Mouse (Mus musculus) kidney, embryonic 14.5 days (tissue): ENCODE data around the gene Des. TPM values are rescaled to one million over a fixed set of nuclear protein-coding genes. Genes with fewer than 3 reads are reported as not detected.

Experiments
- ATAC-seq: fragments of 200-750 bp; cut with Nextera tagmentation; 2 replicates; pipeline ENCODE4 v1.8.0; 2017; ENCODE audit warnings: moderate number of reproducible peaks, mild to moderate bottlenecking, moderate TSS enrichment, moderate library complexity; ENCODE audit not compliant: low FRiP score, low TSS enrichment
- H3K27ac ChIP-seq: fragments of 300-500 bp; sonication (generic); 2 replicates; pipeline ENCODE4 v1.5.1; 2014; ENCODE audit warnings: low read depth, mild to moderate bottlenecking, low read length, moderate library complexity, mixed read lengths
- H3K27me3 ChIP-seq: fragments of 300-500 bp; sonication (generic); 2 replicates; pipeline ENCODE4 v1.6.1; 2014; ENCODE audit warnings: mild to moderate bottlenecking, low read length; ENCODE audit not compliant: control insufficient read depth, insufficient read depth
- H3K36me3 ChIP-seq: fragments of 300-500 bp; sonication (generic); 2 replicates; pipeline ENCODE4 v1.6.1; 2014; ENCODE audit warnings: low read length, mixed read lengths; ENCODE audit not compliant: control insufficient read depth, insufficient read depth
- H3K4me1 ChIP-seq: fragments of 300-500 bp; sonication (generic); 2 replicates; pipeline ENCODE4 v1.6.1; 2014; ENCODE audit warnings: low read length, mixed read lengths; ENCODE audit not compliant: control insufficient read depth, insufficient read depth
- H3K4me2 ChIP-seq: fragments of 300-500 bp; sonication (generic); replicated peaks from 2 replicates; pipeline ENCODE4 v1.6.1; 2014; ENCODE audit warnings: low read depth, mild to moderate bottlenecking, low read length
- H3K4me3 ChIP-seq: fragments of 300-500 bp; sonication (generic); 2 replicates; pipeline ENCODE4 v1.5.1; 2014; ENCODE audit warnings: mild to moderate bottlenecking, low read length
- H3K9ac ChIP-seq: fragments of 300-500 bp; sonication (generic); 2 replicates; pipeline ENCODE4 v1.6.1; 2014; ENCODE audit warnings: low read depth, mild to moderate bottlenecking, low read length, moderate library complexity
- H3K9me3 ChIP-seq: fragments of 300-500 bp; sonication (generic); 2 replicates; pipeline ENCODE4 v1.6.1; 2016; ENCODE audit warnings: low read length; ENCODE audit not compliant: control insufficient read depth
- WGBS: fragments of 180-500 bp; shearing (Covaris S2); extraction: QIAGEN DNeasy Blood & Tissue Kit; methylation state at CpG from one replicate; pipeline ENCODE4 v1.1.7; 2014; 5-methylcytosine and 5-hydroxymethylcytosine counted together
- polyA plus RNA-seq: library from polyadenylated mRNA; unstranded; fragments of >200 nt; fragmentation: Nextera tagmentation; extraction: Ambion mirVana; gene quantifications from 2 replicates; pipeline ENCODE4 v1.2.1, GENCODE M21; 2014

Gene Des
- polyA plus RNA-seq: 41.5 and 51.6 TPM in 2 replicates

DNA sequence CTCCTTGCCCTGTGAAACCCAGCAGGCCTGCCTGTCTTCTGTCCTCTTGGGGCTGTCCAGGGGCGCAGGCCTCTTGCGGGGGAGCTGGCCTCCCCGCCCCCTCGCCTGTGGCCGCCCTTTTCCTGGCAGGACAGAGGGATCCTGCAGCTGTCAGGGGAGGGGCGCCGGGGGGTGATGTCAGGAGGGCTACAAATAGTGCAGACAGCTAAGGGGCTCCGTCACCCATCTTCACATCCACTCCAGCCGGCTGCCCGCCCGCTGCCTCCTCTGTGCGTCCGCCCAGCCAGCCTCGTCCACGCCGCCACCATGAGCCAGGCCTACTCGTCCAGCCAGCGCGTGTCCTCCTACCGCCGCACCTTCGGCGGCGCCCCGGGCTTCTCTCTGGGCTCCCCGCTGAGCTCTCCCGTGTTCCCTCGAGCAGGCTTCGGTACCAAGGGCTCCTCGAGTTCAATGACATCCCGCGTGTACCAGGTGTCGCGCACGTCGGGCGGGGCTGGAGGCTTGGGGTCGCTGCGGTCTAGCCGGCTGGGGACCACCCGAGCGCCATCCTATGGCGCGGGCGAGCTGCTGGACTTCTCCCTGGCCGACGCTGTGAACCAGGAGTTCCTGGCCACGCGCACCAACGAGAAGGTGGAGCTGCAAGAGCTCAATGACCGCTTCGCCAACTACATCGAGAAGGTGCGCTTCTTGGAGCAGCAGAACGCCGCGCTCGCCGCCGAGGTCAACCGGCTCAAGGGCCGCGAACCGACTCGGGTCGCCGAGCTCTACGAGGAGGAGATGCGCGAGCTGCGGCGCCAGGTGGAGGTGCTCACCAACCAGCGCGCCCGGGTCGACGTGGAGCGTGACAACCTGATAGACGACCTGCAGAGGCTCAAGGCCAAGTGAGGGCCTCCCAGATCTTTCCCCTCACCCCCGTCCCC, at the start of gene Des:
Gene Des, plus strand, starts transcription at position 218 of the 920 bp plus-strand sequence.
- Histone ChIP-seq H3K4me2 (peak within 1 kb of the TSS; percentile 59), H3K27me3 (peaks cover 5% of the 10 kb centered on the region; the same call in 1 of the 2 replicates), H3K27ac (peak within 1 kb of the TSS; percentile 32; the same call in 1 of the 2 replicates), H3K4me3 (peak within 1 kb of the TSS; percentile 39), H3K4me1 (peaks cover 22% of the 10 kb centered on the region), H3K9me3 (no peaks in the 10 kb centered on the region), H3K9ac (peak within 1 kb of the TSS; percentile 55), H3K36me3 (no peaks in the 10 kb centered on the region)
- ATAC-seq: peak; percentile 83
- 1% methylated on average over 80 of the region's 80 CpGs for WGBS

DNA sequence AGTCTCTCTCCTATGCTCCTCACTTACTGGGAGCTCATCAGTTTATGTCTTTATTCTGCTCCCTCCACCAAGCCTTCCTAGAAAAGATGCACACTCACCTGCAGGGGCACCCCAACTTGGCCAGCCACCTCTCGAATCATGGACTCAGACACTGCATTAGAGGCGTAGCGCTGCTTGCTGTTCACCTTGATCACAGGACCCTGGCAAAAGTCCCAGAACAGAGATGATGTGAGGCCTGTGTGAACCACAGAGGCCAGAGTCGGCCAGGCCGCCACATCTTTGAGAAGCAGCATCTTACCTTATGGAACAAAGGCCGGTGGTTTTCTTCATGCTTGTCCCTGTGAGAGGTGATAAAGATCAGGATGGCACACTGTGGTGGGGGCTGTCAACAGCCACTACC, 48.4 kb upstream of the Des start:
- WGBS: 97% methylated on average over 6 of the region's 6 CpGs
- no peak overlapping the region for H3K9ac ChIP-seq
- no peak for ATAC-seq
- no peak overlapping the region for H3K4me2 ChIP-seq
- H3K27me3 ChIP-seq: no peaks in the 10 kb centered on the region
- H3K27ac ChIP-seq: no peak overlapping the region
- peaks cover 75% of the 10 kb centered on the region for H3K36me3 ChIP-seq
- no peaks in the 10 kb centered on the region for H3K9me3 ChIP-seq
- no peak overlapping the region for H3K4me3 ChIP-seq
- peaks cover 7% of the 10 kb centered on the region; the same call in 1 of the 2 replicates for H3K4me1 ChIP-seq

- Histone ChIP-seq H3K27ac (no peak overlapping the region), H3K4me1 (peaks cover 7% of the 10 kb centered on the region; the same call in 1 of the 2 replicates), H3K9ac (no peak overlapping the region), H3K4me3 (no peak overlapping the region), H3K9me3 (no peaks in the 10 kb centered on the region), H3K4me2 (no peak overlapping the region), H3K36me3 (peaks cover 51% of the 10 kb centered on the region), H3K27me3 (no peaks in the 10 kb centered on the region)
- WGBS: 86% methylated on average over 6 of the region's 6 CpGs
- ATAC-seq: no peak
Measured at GRCm38 (mm10) chr1:75315011-75315410, 45.1 kb upstream of the Des start.

DNA sequence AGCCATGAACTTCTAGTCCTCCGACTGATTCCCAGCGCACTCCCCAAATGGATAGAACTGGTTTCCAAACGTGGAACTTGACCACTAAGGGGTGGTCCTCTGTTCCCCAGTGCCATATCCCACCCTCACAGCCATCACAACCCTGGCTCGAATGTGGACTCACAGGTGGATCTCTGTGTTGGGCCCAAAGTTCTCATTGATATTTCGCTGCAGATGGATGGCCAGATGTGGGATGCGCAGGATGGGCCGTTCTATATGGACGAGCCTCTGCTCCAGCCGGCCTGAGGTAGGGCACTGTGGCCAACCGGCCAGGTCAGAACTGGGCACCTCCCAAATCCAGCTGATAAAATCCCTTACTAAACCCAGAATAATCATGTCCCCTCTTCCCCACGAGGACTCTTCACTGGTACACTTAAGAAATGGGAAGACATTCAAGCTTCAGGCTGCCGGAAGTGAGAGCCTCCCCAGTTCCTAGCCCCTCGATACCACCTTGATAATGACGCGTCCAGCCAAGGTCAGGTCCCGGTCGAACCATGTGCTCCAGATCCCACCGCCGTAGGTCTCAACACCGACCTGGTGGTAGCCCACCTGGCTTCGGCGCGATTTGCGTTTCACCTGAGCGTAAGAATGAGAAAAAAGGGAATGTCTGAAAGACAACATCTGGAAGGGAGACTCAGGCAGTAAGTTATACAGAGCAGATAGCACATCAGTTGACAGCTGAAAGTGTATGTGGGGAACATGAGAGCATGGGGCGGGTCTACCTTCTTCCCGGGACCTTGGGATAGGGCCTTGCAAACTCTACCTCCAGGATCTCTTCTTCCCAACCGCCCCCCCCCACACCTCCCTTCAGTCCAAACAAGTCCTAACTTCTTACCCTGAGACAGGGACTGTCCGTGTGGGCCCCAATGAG, 44.4 kb upstream of the Des start:
- Histone ChIP-seq H3K4me2 (peak overlapping the region; percentile 85), H3K27me3 (no peaks in the 10 kb centered on the region), H3K27ac (no peak overlapping the region; the same call in 1 of the 2 replicates), H3K36me3 (peaks cover 45% of the 10 kb centered on the region), H3K9me3 (no peaks in the 10 kb centered on the region), H3K4me1 (peaks cover 7% of the 10 kb centered on the region; the same call in 1 of the 2 replicates), H3K9ac (peak overlapping the region; percentile 73; the same call in 1 of the 2 replicates), H3K4me3 (peak overlapping the region; percentile 57)
- ATAC-seq: no peak
- WGBS: 80% methylated on average over 29 of the region's 29 CpGs

- no peaks in the 10 kb centered on the region for H3K9me3 ChIP-seq
- no peaks in the 10 kb centered on the region for H3K27me3 ChIP-seq
- peak overlapping the region; percentile 83 for H3K27ac ChIP-seq
- peak overlapping the region; percentile 73 for H3K9ac ChIP-seq
- peak overlapping the region; percentile 85 for H3K4me2 ChIP-seq
- H3K36me3 ChIP-seq: peaks cover 35% of the 10 kb centered on the region
- ATAC-seq: peak; percentile 47
- H3K4me3 ChIP-seq: peak overlapping the region; percentile 57
- WGBS: 0% methylated on average over 20 of the region's 20 CpGs
- peaks cover 7% of the 10 kb centered on the region; the same call in 1 of the 2 replicates for H3K4me1 ChIP-seq
Measured at GRCm38 (mm10) chr1:75316861-75317240, 43.3 kb upstream of the Des start.

GRCm38 (mm10) chr1:75317241-75318201, 42.6 kb upstream of the Des start, which contains the start of gene Dnpep:
TSS of gene Dnpep (minus strand) at chr1:75317990.
- peak within 1 kb of the TSS; percentile 57 for H3K4me3 ChIP-seq
- H3K9ac ChIP-seq: peak within 1 kb of the TSS; percentile 73
- H3K27ac ChIP-seq: peak within 1 kb of the TSS; percentile 83
- no peaks in the 10 kb centered on the region for H3K27me3 ChIP-seq
- peaks cover 30% of the 10 kb centered on the region for H3K36me3 ChIP-seq
- under 1% methylated on average over 90 of the region's 92 CpGs for WGBS
- H3K4me2 ChIP-seq: peak within 1 kb of the TSS; percentile 85
- H3K4me1 ChIP-seq: peaks cover 7% of the 10 kb centered on the region; the same call in 1 of the 2 replicates
- H3K9me3 ChIP-seq: no peaks in the 10 kb centered on the region
- ATAC-seq: peak; percentile 98

- Histone ChIP-seq H3K27ac (no peak overlapping the region; the same call in 1 of the 2 replicates), H3K4me2 (peak overlapping the region; percentile 10; the same call in 1 of the 2 replicates), H3K4me1 (peaks cover 7% of the 10 kb centered on the region; the same call in 1 of the 2 replicates), H3K36me3 (peaks cover 22% of the 10 kb centered on the region), H3K27me3 (no peaks in the 10 kb centered on the region), H3K4me3 (peak overlapping the region; percentile 1; the same call in 1 of the 2 replicates), H3K9me3 (no peaks in the 10 kb centered on the region), H3K9ac (no peak overlapping the region)
- no peak for ATAC-seq
- 74% methylated on average over 3 of the region's 3 CpGs for WGBS
Measured at GRCm38 (mm10) chr1:75318301-75318700, 41.8 kb upstream of the Des start.

- no peak overlapping the region for H3K27ac ChIP-seq
- H3K9ac ChIP-seq: no peak overlapping the region
- H3K4me1 ChIP-seq: peaks cover 7% of the 10 kb centered on the region; the same call in 1 of the 2 replicates
- no peak overlapping the region for H3K4me2 ChIP-seq
- no peak overlapping the region for H3K4me3 ChIP-seq
- no peak for ATAC-seq
- no peaks in the 10 kb centered on the region for H3K27me3 ChIP-seq
- no peaks in the 10 kb centered on the region for H3K9me3 ChIP-seq
- WGBS: 78% methylated on average over 4 of the region's 4 CpGs
- H3K36me3 ChIP-seq: peaks cover 17% of the 10 kb centered on the region
Measured at GRCm38 (mm10) chr1:75318736-75319135, 41.4 kb upstream of the Des start.
